Mouse (Mus musculus): ENCODE data around the gene Entpd8.
A peak's percentile ranks its signal among the peaks of the same experiment; 100 is the strongest.

Gene Entpd8

DNA sequence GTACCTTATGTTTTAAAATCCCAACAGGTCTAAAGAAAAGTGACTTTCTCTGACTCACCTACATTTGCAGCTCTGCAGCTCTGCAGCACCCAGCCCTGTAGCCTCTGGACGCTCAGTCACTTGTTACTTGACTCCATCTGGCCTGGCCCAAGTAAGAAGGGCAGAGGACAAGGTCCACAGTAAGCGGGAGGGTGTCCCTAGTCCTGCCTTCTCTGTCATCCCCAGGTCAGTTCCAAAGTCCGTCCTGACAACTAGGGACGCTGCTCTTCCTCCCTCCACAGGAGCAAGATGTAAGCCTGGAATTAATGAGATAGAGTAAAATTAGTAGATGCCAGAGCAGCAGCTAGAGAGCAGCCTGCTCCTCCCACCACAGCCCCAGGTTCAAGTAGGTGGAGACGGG, at the start of gene Entpd8:
Entpd8 (plus strand) TSS at position 229 of the 400 bp plus-strand sequence.
- no peak for DNase-seq (ENCODE audit: low read depth, low spot score)

GRCm38 (mm10) chr2:25034994-25035393, 45.1 kb upstream of the Entpd8 start:
- no peak for DNase-seq (ENCODE audit: low read depth, low spot score)

- no peak for DNase-seq (ENCODE audit: low read depth, low spot score)
Measured at GRCm38 (mm10) chr2:25040089-25040488, 40.0 kb upstream of the Entpd8 start.

DNA sequence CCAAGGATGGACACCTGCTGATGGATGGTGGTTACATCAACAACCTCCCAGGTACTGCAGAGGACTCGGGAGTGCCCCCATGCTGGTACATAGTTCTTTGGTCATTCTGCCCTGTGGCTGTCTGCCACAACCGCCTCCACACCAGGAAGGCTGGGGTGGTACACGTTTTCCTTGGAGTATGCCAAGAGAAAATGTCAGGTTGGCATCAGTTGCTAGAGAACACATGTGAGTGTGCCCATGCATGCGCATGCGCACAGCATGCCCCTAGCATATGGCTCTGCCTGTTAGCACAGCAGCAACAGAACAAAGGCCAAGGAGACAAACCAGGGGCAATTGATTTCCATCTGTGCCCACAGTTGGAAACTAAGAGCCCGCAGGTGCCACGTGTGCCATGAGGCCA, 29.2 kb upstream of the Entpd8 start:
- DNase-seq (ENCODE audit: low read depth, low spot score): no peak

DNA sequence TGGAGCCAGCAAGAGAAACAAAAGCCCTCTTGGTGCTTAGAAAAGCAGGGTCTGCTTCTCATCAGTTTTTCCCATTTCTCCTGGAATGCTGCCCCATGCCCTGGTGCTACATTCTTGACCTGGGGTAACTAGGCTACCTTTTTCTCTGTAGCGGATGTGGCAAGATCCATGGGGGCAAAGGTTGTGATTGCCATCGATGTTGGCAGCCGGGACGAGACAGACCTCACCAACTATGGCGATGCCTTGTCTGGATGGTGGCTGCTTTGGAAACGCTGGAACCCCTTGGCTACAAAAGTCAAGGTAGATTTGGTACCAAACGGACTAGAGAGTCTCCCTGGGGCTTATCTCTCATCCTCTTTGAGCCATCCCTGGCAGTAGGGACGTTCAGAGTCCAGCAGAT, 28.7 kb upstream of the Entpd8 start:
- no peak for DNase-seq (ENCODE audit: low read depth, low spot score)

- no peak for DNase-seq (ENCODE audit: low read depth, low spot score)
Measured at GRCm38 (mm10) chr2:25053101-25053500, 27.0 kb upstream of the Entpd8 start.

- peak; percentile 76 for DNase-seq (ENCODE audit: low read depth, low spot score)
Measured at GRCm38 (mm10) chr2:25054221-25055067, 25.7 kb upstream of the Entpd8 start, which contains the start of gene Nsmf. Gene Nsmf (plus strand): TSS chr2:25054355.

GRCm38 (mm10) chr2:25055068-25055405, 25.1 kb upstream of the Entpd8 start:
- no peak for DNase-seq (ENCODE audit: low read depth, low spot score)

GRCm38 (mm10) chr2:25055409-25056155, 24.5 kb upstream of the Entpd8 start:
- no peak for DNase-seq (ENCODE audit: low read depth, low spot score)

DNA sequence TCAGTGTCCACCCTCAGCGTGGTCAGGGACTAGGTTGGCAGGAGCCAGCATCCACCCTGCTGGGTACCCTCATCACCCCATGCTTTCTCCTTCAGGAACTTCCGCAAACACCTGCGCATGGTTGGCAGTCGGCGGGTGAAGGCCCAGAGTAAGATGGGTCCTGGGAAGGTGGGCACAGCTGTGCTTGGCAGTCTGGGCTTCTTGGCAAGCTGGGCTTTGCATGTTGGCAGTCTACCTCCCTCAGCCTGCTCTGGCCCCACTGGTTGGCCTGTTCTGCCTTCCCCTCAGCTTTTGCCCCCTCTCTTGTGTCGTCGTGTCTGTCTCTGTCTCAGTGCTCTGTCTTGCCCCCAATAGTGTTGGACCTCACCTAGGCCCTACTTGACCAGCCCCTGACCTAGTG, 21.2 kb upstream of the Entpd8 start:
- DNase-seq (ENCODE audit: low read depth, low spot score): no peak

DNA sequence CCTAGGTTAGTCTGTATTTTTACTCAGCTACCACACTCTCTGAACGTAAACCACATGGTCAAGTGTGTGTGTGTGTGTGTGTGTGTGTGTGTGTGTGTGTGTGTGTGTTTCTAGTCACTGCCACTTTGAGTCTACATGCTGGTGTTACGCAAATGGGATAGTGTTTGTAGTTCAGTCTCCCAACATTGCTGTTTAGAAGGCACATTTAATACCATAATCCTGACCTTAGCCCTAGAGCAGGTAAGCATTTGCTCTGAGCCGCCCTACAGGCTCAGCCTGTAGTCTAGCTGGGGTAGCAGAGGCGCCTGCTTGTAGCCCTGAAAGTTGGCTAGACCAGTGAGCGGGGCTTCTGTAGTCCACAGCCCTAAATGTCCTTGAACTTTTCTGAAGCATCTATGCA, 16.6 kb upstream of the Entpd8 start:
- no peak for DNase-seq (ENCODE audit: low read depth, low spot score)

- no peak for DNase-seq (ENCODE audit: low read depth, low spot score)
Measured at GRCm38 (mm10) chr2:25064285-25064684, 15.8 kb upstream of the Entpd8 start.

GRCm38 (mm10) chr2:25065537-25065936, 14.6 kb upstream of the Entpd8 start:
- DNase-seq (ENCODE audit: low read depth, low spot score): no peak

DNA sequence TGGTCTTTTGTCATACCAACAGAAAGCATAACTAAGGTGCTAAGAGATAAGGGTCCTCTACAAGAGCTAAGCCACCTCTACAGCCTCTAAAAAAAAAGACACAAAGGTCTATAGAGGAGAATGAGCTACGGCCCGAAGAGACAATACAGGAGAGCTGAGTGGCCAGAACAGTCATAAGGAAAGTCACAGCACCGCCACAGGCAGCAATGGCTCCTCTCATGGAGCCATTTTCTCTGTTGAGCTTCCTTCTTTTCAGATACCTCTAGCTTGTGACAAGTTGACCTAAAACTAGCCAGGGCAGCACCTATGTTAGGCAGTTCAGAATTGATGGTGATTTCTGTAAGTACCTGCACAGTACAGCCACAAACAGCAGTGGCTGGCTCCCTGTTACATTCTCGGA, 13.6 kb upstream of the Entpd8 start:
- DNase-seq (ENCODE audit: low read depth, low spot score): no peak

DNA sequence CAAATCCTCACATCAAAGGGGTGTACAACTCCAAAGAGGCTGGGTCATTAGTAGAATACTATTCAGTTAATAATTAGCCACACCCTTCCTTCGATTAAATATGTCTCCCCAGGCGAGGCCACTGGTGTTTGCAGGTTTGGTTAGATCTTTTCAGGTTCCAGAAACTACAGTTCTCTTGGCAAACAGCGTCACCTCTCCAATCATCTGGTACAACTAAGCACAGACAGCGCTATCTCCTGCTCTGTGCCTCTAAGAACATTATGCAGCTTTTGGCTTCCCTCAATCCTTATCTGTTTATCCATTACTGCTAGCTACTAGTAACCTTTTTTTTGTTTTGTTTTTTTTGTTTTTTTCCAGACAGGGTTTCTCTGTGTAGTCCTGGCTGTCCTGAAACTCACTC, 10.6 kb upstream of the Entpd8 start:
- no peak for DNase-seq (ENCODE audit: low read depth, low spot score)

DNA sequence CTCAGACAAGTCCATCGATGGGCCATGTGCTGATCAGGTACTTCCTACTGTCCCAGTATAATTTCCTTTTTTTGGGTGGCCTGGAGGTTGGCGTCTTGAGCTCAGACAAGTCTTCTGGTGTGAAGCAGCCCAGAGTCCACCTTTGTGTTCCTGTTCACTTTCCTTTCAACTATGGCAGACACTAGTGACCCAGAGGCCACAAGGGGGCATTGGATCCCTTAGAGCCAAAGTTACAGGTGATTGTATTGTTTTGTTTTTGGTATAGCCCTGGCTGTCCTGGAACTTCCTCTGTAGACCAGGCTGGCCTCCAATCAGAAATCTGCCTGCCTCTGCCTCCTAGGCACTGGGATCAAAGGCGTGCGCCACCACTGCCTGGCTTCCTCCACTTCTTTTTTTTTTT, 7.7 kb upstream of the Entpd8 start:
- no peak for DNase-seq (ENCODE audit: low read depth, low spot score)

DNA sequence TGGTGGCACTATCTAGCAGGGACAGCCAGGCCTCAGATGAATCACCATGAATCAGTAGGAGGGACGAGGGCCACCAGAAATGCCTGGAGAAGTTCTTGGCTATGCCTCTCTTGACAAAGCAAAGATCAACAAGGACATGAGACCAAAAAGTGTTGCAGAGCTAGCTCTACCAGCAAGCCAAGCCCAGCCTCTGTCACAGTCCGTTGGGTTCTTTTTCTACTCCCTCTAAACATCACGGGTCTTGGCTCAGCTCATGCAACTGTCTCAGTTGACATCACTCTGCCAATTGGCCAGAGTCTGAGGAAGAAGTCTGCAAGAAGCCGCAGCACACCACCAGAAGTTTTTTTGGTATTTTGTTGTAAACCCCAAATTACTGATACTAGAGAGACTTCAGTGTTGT, 4.6 kb upstream of the Entpd8 start:
- DNase-seq (ENCODE audit: low read depth, low spot score): peak; percentile 34

DNA sequence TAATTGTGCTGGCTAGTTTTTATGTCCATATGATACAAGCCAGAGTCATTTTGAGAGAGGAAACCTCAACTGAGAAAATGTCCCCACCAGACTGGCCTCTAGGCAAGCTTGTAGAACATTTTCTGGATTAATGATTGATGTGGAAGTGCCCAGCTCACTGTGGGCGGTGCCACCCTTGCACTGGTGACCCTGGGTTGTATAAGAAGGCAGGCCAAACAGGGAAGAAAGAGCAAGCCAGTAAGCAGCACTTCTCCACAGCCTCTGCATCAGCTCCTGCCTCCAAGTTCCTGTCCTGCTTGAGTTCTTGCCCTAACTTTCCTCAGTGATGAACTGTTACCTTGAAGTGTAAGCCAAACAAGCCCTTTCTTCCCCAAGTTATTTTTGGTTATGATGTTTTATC, 1.1 kb upstream of the Entpd8 start:
- DNase-seq (ENCODE audit: low read depth, low spot score): no peak

- no peak for DNase-seq (ENCODE audit: low read depth, low spot score)
Measured at GRCm38 (mm10) chr2:25083697-25084096, 3.6 kb downstream of the Entpd8 start.

- DNase-seq (ENCODE audit: low read depth, low spot score): no peak
Measured at GRCm38 (mm10) chr2:25085571-25085970, 5.5 kb downstream of the Entpd8 start.

- no peak for DNase-seq (ENCODE audit: low read depth, low spot score)
Measured at GRCm38 (mm10) chr2:25087842-25088241, 7.7 kb downstream of the Entpd8 start.

- no peak for DNase-seq (ENCODE audit: low read depth, low spot score)
Measured at GRCm38 (mm10) chr2:25088636-25089035, 8.5 kb downstream of the Entpd8 start.

- DNase-seq (ENCODE audit: low read depth, low spot score): no peak
Measured at GRCm38 (mm10) chr2:25094785-25095108, 14.6 kb downstream of the Entpd8 start.
